8 mouse cellular contexts compared by ENCODE assay signal in genomic region chr4:138395971-138396645, GRCm38 (mm10). TPM values are rescaled to one million over a fixed set of nuclear protein-coding genes. Genes with fewer than 3 reads are reported as not detected.
DNase-seq lines count a peak whose midpoint lies in the region; ATAC-seq and TF ChIP-seq lines count a peak whose summit lies in the region.

Gene Fam43b (minus strand): TSS chr4:138396528.

- peak; percentile 58 for DNase-seq in gastrocnemius, adult 2 months
- no peak for DNase-seq in gastrocnemius, adult 8-10 months (ENCODE audit: low spot score in 2 of 2)
- DNase-seq in adrenal gland, postnatal 14 days: peak; percentile 85
- DNase-seq in intestine, embryonic 14.5 days (ENCODE audit: low spot score): peak; percentile 64
- peak; percentile 66 for DNase-seq in limb, embryonic 10.5 days (ENCODE audit: low spot score)

- peaks cover 16% of the 10 kb centered on the region for H3K4me1 ChIP-seq in forebrain, embryonic 15.5 days
- H3K4me1 ChIP-seq in intestine, embryonic 14.5 days (replicated peaks; ENCODE audit: control insufficient read depth, insufficient read depth, low read length): peaks cover 6% of the 10 kb centered on the region; the same call in 1 of the 2 replicates
- peaks cover 22% of the 10 kb centered on the region for H3K4me1 ChIP-seq in limb, embryonic 10.5 days
- H3K4me1 ChIP-seq in olfactory bulb, adult 2 months (ENCODE audit: control insufficient read depth, insufficient read depth, low read length): peaks cover 28% of the 10 kb centered on the region

- intact Hi-C loops in gastrocnemius, adult 2 months (cut with DNase I): no loop called here

- TF ChIP-seq CTCF in gastrocnemius, adult 2 months (IDR thresholded peaks at IDR 0.05): no peak
- TF ChIP-seq CTCF in olfactory bulb, adult 2 months (IDR thresholded peaks at IDR 0.05; ENCODE audit: insufficient read depth, low read depth, low read length): no peak

- ATAC-seq in forebrain, embryonic 15.5 days (replicated peaks): 0 out of 2 replicates have a peak, but pooled peaks have one; percentile 58
- ATAC-seq in intestine, embryonic 14.5 days (replicated peaks; ENCODE audit: low FRiP score, low TSS enrichment, low read depth): no peak; the same call in 1 of the 2 replicates
- no peak for ATAC-seq in erythroid progenitor cell, adult 5-6 weeks (replicated peaks; ENCODE audit: low FRiP score, poor library complexity, severe bottlenecking)

- TF ChIP-seq POLR2A in olfactory bulb, adult 2 months (IDR thresholded peaks at IDR 0.05; ENCODE audit: insufficient read depth, low read depth, low read length): no peak; the same call in 1 of the 2 replicates

- H3K27ac ChIP-seq in gastrocnemius, adult 2 months: no peak within 1 kb of the TSS
- H3K27ac ChIP-seq in forebrain, embryonic 15.5 days (replicated peaks): no peak within 1 kb of the TSS
- H3K27ac ChIP-seq in intestine, embryonic 14.5 days (ENCODE audit: low read depth): no peak within 1 kb of the TSS
- H3K27ac ChIP-seq in limb, embryonic 10.5 days: 0 out of 2 replicates have a peak within 1 kb of the TSS, but pooled peaks have one; percentile 19
- peak within 1 kb of the TSS; percentile 69 for H3K27ac ChIP-seq in olfactory bulb, adult 2 months (ENCODE audit: insufficient read depth, low read depth, low read length)

- WGBS in forebrain, embryonic 15.5 days: 1% methylated on average over 45 of the region's 46 CpGs
- under 1% methylated on average over 43 of the region's 46 CpGs for WGBS in intestine, embryonic 14.5 days
- under 1% methylated on average over 46 of the region's 46 CpGs for WGBS in limb, embryonic 10.5 days
- WGBS in olfactory bulb, adult 2 months: under 1% methylated on average over 46 of the region's 46 CpGs

- no peaks in the 10 kb centered on the region for H3K36me3 ChIP-seq in forebrain, embryonic 15.5 days
- H3K36me3 ChIP-seq in intestine, embryonic 14.5 days (ENCODE audit: control insufficient read depth, insufficient read depth, low read length): no peaks in the 10 kb centered on the region
- no peaks in the 10 kb centered on the region for H3K36me3 ChIP-seq in limb, embryonic 10.5 days

- peaks cover 79% of the 10 kb centered on the region for H3K27me3 ChIP-seq in forebrain, embryonic 15.5 days
- H3K27me3 ChIP-seq in intestine, embryonic 14.5 days (replicated peaks; ENCODE audit: control insufficient read depth, insufficient read depth, low read length): peaks cover 74% of the 10 kb centered on the region
- H3K27me3 ChIP-seq in limb, embryonic 10.5 days (ENCODE audit: low read depth, poor library complexity, severe bottlenecking): peaks cover 93% of the 10 kb centered on the region

- H3K4me2 ChIP-seq in forebrain, embryonic 15.5 days (replicated peaks): peak within 1 kb of the TSS; percentile 84
- H3K4me2 ChIP-seq in intestine, embryonic 14.5 days (ENCODE audit: low read length): peak within 1 kb of the TSS; percentile 50

- no peaks in the 10 kb centered on the region for H3K9me3 ChIP-seq in forebrain, embryonic 15.5 days
- H3K9me3 ChIP-seq in intestine, embryonic 14.5 days (ENCODE audit: control insufficient read depth, low read length): no peaks in the 10 kb centered on the region
- H3K9me3 ChIP-seq in limb, embryonic 10.5 days (replicated peaks): no peaks in the 10 kb centered on the region

- H3K9ac ChIP-seq in forebrain, embryonic 15.5 days (replicated peaks): peak within 1 kb of the TSS; percentile 45
- H3K9ac ChIP-seq in intestine, embryonic 14.5 days (ENCODE audit: low read length): no peak within 1 kb of the TSS

- H3K4me3 ChIP-seq in gastrocnemius, adult 2 months: peak within 1 kb of the TSS; percentile 63
- peak within 1 kb of the TSS; percentile 45 for H3K4me3 ChIP-seq in forebrain, embryonic 15.5 days
- H3K4me3 ChIP-seq in intestine, embryonic 14.5 days (ENCODE audit: low read depth, low read length): peak within 1 kb of the TSS; percentile 29
- peak within 1 kb of the TSS; percentile 55 for H3K4me3 ChIP-seq in limb, embryonic 10.5 days
- H3K4me3 ChIP-seq in olfactory bulb, adult 2 months (ENCODE audit: insufficient read depth, low read depth, low read length): peak within 1 kb of the TSS; percentile 77

RNA-seq across cellular contexts. Expression of gene Fam43b, which starts in this region (rescaled TPM):
- total RNA-seq in gastrocnemius, adult 2 months (2021): not detected
- not detected for total RNA-seq in gastrocnemius, adult 8-10 months (2022)
- total RNA-seq in adrenal gland, postnatal 14 days (2021): 2.1 and 3.0 TPM in 2 replicates
- 4.7 and 7.2 TPM in 2 replicates for polyA plus RNA-seq in forebrain, embryonic 15.5 days (2015; fragmentation: Nextera tagmentation; extraction: Ambion mirVana)
- polyA plus RNA-seq in intestine, embryonic 14.5 days (2014; fragmentation: Nextera tagmentation; extraction: Ambion mirVana): 0.07 TPM in 2 replicates
- polyA plus RNA-seq in limb, embryonic 10.5 days (2016; fragmentation: Nextera tagmentation; extraction: Ambion mirVana): not detected in 2 replicates
- polyA plus RNA-seq in olfactory bulb, adult 2 months (2012; ENCODE audit: insufficient read depth, insufficient read length, low replicate concordance, missing spikeins): not detected in 2 replicates
- total RNA-seq in erythroid progenitor cell, adult 5-6 weeks (2015; ENCODE audit: low replicate concordance): not detected in 2 replicates
- total RNA-seq in erythroid progenitor cell, adult 5-6 weeks (2017; ENCODE audit: low replicate concordance): not detected in 2 replicates

Comparison
In these comparisons a context has a peak if more than half of its experiments do, and no peak if none do; other contexts are left out.
1. Peak in DNase-seq and H3K4me3 ChIP-seq in gastrocnemius, adult 2 months; RNA of the gene not detected or under 1 TPM.
2. Peak in DNase-seq, H3K4me3 ChIP-seq and H3K4me2 ChIP-seq in intestine, embryonic 14.5 days; RNA of the gene not detected or under 1 TPM.
3. Peak in DNase-seq, H3K4me3 ChIP-seq and H3K27ac ChIP-seq in limb, embryonic 10.5 days; RNA of the gene not detected or under 1 TPM.